Comparison of ENCODE assay signal across 8 mouse cellular contexts in the genomic region with DNA sequence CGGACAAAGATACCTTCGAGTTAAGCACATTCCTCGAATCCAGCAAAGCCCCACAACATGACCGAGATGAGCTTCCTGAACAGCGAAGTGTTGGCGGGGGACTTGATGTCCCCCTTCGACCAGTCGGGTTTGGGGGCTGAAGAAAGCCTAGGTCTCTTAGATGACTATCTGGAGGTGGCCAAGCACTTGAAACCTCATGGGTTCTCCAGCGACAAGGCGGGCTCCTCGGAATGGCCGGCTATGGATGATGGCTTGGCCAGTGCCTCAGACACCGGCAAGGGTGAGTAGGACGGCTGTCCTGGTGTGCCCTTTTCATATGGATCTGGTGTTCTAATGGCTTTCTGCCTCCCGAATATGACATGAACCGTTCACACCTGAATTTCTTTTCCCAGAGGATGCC. TPM values are rescaled to one million over a fixed set of nuclear protein-coding genes. Genes with fewer than 3 reads are reported as not detected.
DNase-seq lines count a peak whose midpoint lies in the region; ATAC-seq and TF ChIP-seq lines count a peak whose summit lies in the region.

No protein-coding gene starts in this region.

- no peaks in the 10 kb centered on the region for H3K27me3 ChIP-seq in heart, embryonic 12.5 days (replicated peaks)
- H3K27me3 ChIP-seq in heart, embryonic 16.5 days (ENCODE audit: control insufficient read depth, insufficient read depth, low read length): no peaks in the 10 kb centered on the region
- H3K27me3 ChIP-seq in liver, embryonic 14.5 days (ENCODE audit: control insufficient read depth, insufficient read depth, low read length): no peaks in the 10 kb centered on the region

- H3K27ac ChIP-seq in heart, embryonic 12.5 days (ENCODE audit: poor library complexity, severe bottlenecking): peak overlapping the region; percentile 99
- H3K27ac ChIP-seq in heart, embryonic 16.5 days (ENCODE audit: low read length): peak overlapping the region; percentile 99
- peak overlapping the region; percentile 97 for H3K27ac ChIP-seq in liver, embryonic 14.5 days

- peak overlapping the region; percentile 100 for H3K9ac ChIP-seq in heart, embryonic 12.5 days
- H3K9ac ChIP-seq in heart, embryonic 16.5 days (ENCODE audit: low read length): peak overlapping the region; percentile 99
- H3K9ac ChIP-seq in liver, embryonic 14.5 days (replicated peaks): peak overlapping the region; percentile 96

- peak overlapping the region; percentile 95 for H3K4me2 ChIP-seq in heart, embryonic 12.5 days
- peak overlapping the region; percentile 95 for H3K4me2 ChIP-seq in heart, embryonic 16.5 days (ENCODE audit: low read depth, low read length)
- peak overlapping the region; percentile 90 for H3K4me2 ChIP-seq in liver, embryonic 14.5 days (ENCODE audit: low read depth)

- no peak for TF ChIP-seq EP300 in liver, embryonic 14.5 days (IDR thresholded peaks at IDR 0.05; ENCODE audit: low read depth)

- no peak for DNase-seq in heart, adult 18-20 months
- DNase-seq in NIH3T3 (ENCODE audit: low read depth): peak; percentile 34
- DNase-seq in liver, embryonic 14.5 days (ENCODE audit: low read depth in 3 of 3, low spot score in 3 of 3): no peak
- peak; percentile 17 for DNase-seq in yolk sac, embryonic 10.5 days (ENCODE audit: low spot score)
- no peak for DNase-seq in left cerebral cortex, adult 18-20 months (ENCODE audit: low spot score in 2 of 2)
- no peak for DNase-seq in right cerebral cortex, postnatal 14 days

- H3K4me3 ChIP-seq in heart, embryonic 12.5 days: peak overlapping the region; percentile 94
- H3K4me3 ChIP-seq in heart, embryonic 16.5 days (ENCODE audit: low read length): peak overlapping the region; percentile 97
- peak overlapping the region; percentile 87 to 91 for H3K4me3 ChIP-seq in liver, embryonic 14.5 days (ENCODE audit: insufficient read depth in 1 of 2, low read depth in 2 of 2, low read length in 2 of 2)

- H3K36me3 ChIP-seq in heart, embryonic 12.5 days: peaks cover 43% of the 10 kb centered on the region
- peaks cover 27% of the 10 kb centered on the region for H3K36me3 ChIP-seq in heart, embryonic 16.5 days (ENCODE audit: control insufficient read depth, insufficient read depth)
- peaks cover 47% of the 10 kb centered on the region for H3K36me3 ChIP-seq in liver, embryonic 14.5 days (replicated peaks; ENCODE audit: control insufficient read depth, insufficient read depth, low read depth)

- no peaks in the 10 kb centered on the region for H3K9me3 ChIP-seq in heart, embryonic 12.5 days (replicated peaks)
- H3K9me3 ChIP-seq in heart, embryonic 16.5 days (replicated peaks; ENCODE audit: control insufficient read depth, low read length): no peaks in the 10 kb centered on the region
- H3K9me3 ChIP-seq in liver, embryonic 14.5 days (ENCODE audit: control insufficient read depth, low read length): no peaks in the 10 kb centered on the region

- H3K4me1 ChIP-seq in heart, embryonic 12.5 days (replicated peaks): peaks cover 48% of the 10 kb centered on the region
- H3K4me1 ChIP-seq in heart, embryonic 16.5 days (ENCODE audit: control insufficient read depth, insufficient read depth, low read length): peaks cover 36% of the 10 kb centered on the region
- peaks cover 44 to 54% of the 10 kb centered on the region in 2 experiments for H3K4me1 ChIP-seq in liver, embryonic 14.5 days (replicated peaks; ENCODE audit: control insufficient read depth in 2 of 2, insufficient read depth in 2 of 2, low read length in 1 of 2)

- 7% methylated on average over 16 of the region's 16 CpGs for WGBS in heart, embryonic 12.5 days
- WGBS in heart, embryonic 16.5 days: 3% methylated on average over 16 of the region's 16 CpGs
- 5% methylated on average over 16 of the region's 16 CpGs for WGBS in liver, embryonic 14.5 days (ENCODE audit: insufficient replicate concordance)

- TF ChIP-seq CTCF in liver, embryonic 14.5 days (IDR thresholded peaks at IDR 0.05; ENCODE audit: low read depth): no peak; the same call in 1 of the 2 replicates

- no peak for ATAC-seq in heart, embryonic 12.5 days (ENCODE audit: insufficient number of reproducible peaks, low FRiP score)
- ATAC-seq in heart, embryonic 16.5 days (replicated peaks; ENCODE audit: extremely low read depth, insufficient read depth, low FRiP score): no peak
- no peak for ATAC-seq in liver, embryonic 14.5 days (ENCODE audit: insufficient read depth)

RNA-seq across cellular contexts. Expression of a gene that starts 1.3 kb away (rescaled TPM):
- 76.4 and 79.9 TPM in 2 replicates for polyA plus RNA-seq in heart, embryonic 12.5 days (2016; fragmentation: Nextera tagmentation; extraction: Ambion mirVana)
- 10 to 100 TPM; 89.9 to 95.5 TPM for total RNA-seq in heart, adult 18-20 months (2021)
- 81.8 and 84.6 TPM in 2 replicates for polyA plus RNA-seq in heart, embryonic 16.5 days (2015; fragmentation: Nextera tagmentation; extraction: Ambion mirVana)
- 146 and 246 TPM in 2 replicates for polyA plus RNA-seq in liver, embryonic 14.5 days (2012; rRNA removed)
- polyA plus RNA-seq in liver, embryonic 14.5 days (2014; fragmentation: Nextera tagmentation; extraction: Ambion mirVana): 108 and 129 TPM in 2 replicates
- 100 to 1,000 TPM; 126 to 133 TPM for total RNA-seq in left cerebral cortex, adult 18-20 months (2021)

RNA-seq across cellular contexts. Expression of a gene that starts 7.9 kb away (rescaled TPM):
- polyA plus RNA-seq in heart, embryonic 12.5 days (2016; fragmentation: Nextera tagmentation; extraction: Ambion mirVana): 37.9 and 42.4 TPM in 2 replicates
- 10 to 100 TPM; 17.0 to 17.4 TPM for total RNA-seq in heart, adult 18-20 months (2021)
- polyA plus RNA-seq in heart, embryonic 16.5 days (2015; fragmentation: Nextera tagmentation; extraction: Ambion mirVana): 35.3 and 35.7 TPM in 2 replicates
- 16.2 and 25.6 TPM in 2 replicates for polyA plus RNA-seq in liver, embryonic 14.5 days (2012; rRNA removed)
- 30.0 and 32.9 TPM in 2 replicates for polyA plus RNA-seq in liver, embryonic 14.5 days (2014; fragmentation: Nextera tagmentation; extraction: Ambion mirVana)
- 10 to 100 TPM; 41.9 to 42.4 TPM for total RNA-seq in left cerebral cortex, adult 18-20 months (2021)

RNA-seq across cellular contexts. Expression of a gene that starts 20.6 kb away (rescaled TPM):
- polyA plus RNA-seq in heart, embryonic 12.5 days (2016; fragmentation: Nextera tagmentation; extraction: Ambion mirVana): 4.0 TPM in 1 of 2 replicates, not detected in the other
- total RNA-seq in heart, adult 18-20 months (2021): 10 to 100 TPM in 1 of 2 experiments, 1 to 10 TPM in 1; 9.9 to 15.3 TPM
- polyA plus RNA-seq in heart, embryonic 16.5 days (2015; fragmentation: Nextera tagmentation; extraction: Ambion mirVana): 3.4 TPM in 1 of 2 replicates, not detected in the other
- not detected in 2 replicates for polyA plus RNA-seq in liver, embryonic 14.5 days (2012; rRNA removed)
- not detected in 2 replicates for polyA plus RNA-seq in liver, embryonic 14.5 days (2014; fragmentation: Nextera tagmentation; extraction: Ambion mirVana)
- total RNA-seq in left cerebral cortex, adult 18-20 months (2021): 10 to 100 TPM; 19.0 to 19.4 TPM

RNA-seq across cellular contexts. Expression of a gene that starts 22.4 kb away (rescaled TPM):
- 31.4 and 33.2 TPM in 2 replicates for polyA plus RNA-seq in heart, embryonic 12.5 days (2016; fragmentation: Nextera tagmentation; extraction: Ambion mirVana)
- 10 to 100 TPM; 29.6 to 31.5 TPM for total RNA-seq in heart, adult 18-20 months (2021)
- 26.1 and 30.0 TPM in 2 replicates for polyA plus RNA-seq in heart, embryonic 16.5 days (2015; fragmentation: Nextera tagmentation; extraction: Ambion mirVana)
- polyA plus RNA-seq in liver, embryonic 14.5 days (2012; rRNA removed): 4.3 and 4.8 TPM in 2 replicates
- 13.3 and 14.5 TPM in 2 replicates for polyA plus RNA-seq in liver, embryonic 14.5 days (2014; fragmentation: Nextera tagmentation; extraction: Ambion mirVana)
- total RNA-seq in left cerebral cortex, adult 18-20 months (2021): 10 to 100 TPM; 34.1 to 35.3 TPM

RNA-seq across cellular contexts. Expression of a gene that starts 30.8 kb away (rescaled TPM):
- polyA plus RNA-seq in heart, embryonic 12.5 days (2016; fragmentation: Nextera tagmentation; extraction: Ambion mirVana): not detected in 2 replicates
- total RNA-seq in heart, adult 18-20 months (2021): under 1 TPM in 1 of 2 experiments, not detected in 1; 0.18 TPM
- polyA plus RNA-seq in heart, embryonic 16.5 days (2015; fragmentation: Nextera tagmentation; extraction: Ambion mirVana): 0.02 TPM in 1 of 2 replicates, not detected in the other
- polyA plus RNA-seq in liver, embryonic 14.5 days (2012; rRNA removed): 0.01 and 0.02 TPM in 2 replicates
- polyA plus RNA-seq in liver, embryonic 14.5 days (2014; fragmentation: Nextera tagmentation; extraction: Ambion mirVana): 0.01 TPM in 1 of 2 replicates, not detected in the other
- total RNA-seq in left cerebral cortex, adult 18-20 months (2021): 10 to 100 TPM; 58.9 to 60.7 TPM

Comparison
In these comparisons a context has a peak if more than half of its experiments do, and no peak if none do; other contexts are left out.
1. DNase-seq: peak in NIH3T3 (single experiment) and yolk sac, embryonic 10.5 days (single experiment); none in heart, adult 18-20 months (0 of 2), liver, embryonic 14.5 days (0 of 3), left cerebral cortex, adult 18-20 months (0 of 2) and right cerebral cortex, postnatal 14 days (single experiment).
2. Peak in every context shown above with its lines, with median percentiles within 50 percentile points of each other: H3K27ac ChIP-seq, H3K4me2 ChIP-seq, H3K4me3 ChIP-seq and H3K9ac ChIP-seq.